Mouse (Mus musculus) heart, embryonic 16.5 days (tissue): ENCODE measurements at regions not wholly inside any gene's neighbourhood (a gene's known extent, or its start where the extent isn't known, plus 50 kb on each side); places are given as distances from the start of the nearest gene placed in this dataset.

Experiments
- ATAC-seq: fragments of 200-750 bp; cut with Nextera tagmentation; replicated peaks from 2 replicates; pipeline ENCODE4 v1.8.0; 2017; ENCODE audit warnings: moderate number of reproducible peaks; ENCODE audit not compliant: insufficient read depth, low FRiP score; ENCODE audit errors: extremely low read depth
- H3K27ac ChIP-seq: fragments of 300-500 bp; sonication (generic); 2 replicates; pipeline ENCODE4 v1.5.1; 2014; ENCODE audit warnings: mild to moderate bottlenecking, low read length, control low read depth, moderate library complexity
- H3K27me3 ChIP-seq: fragments of 300-500 bp; sonication (generic); 2 replicates; pipeline ENCODE4 v1.6.1; 2014; ENCODE audit warnings: low read length, mixed read lengths; ENCODE audit not compliant: control insufficient read depth, insufficient read depth
- H3K36me3 ChIP-seq: fragments of 300-500 bp; sonication (generic); 2 replicates; pipeline ENCODE4 v1.6.1; 2014; ENCODE audit not compliant: control insufficient read depth, insufficient read depth
- H3K4me1 ChIP-seq: fragments of 300-500 bp; sonication (generic); 2 replicates; pipeline ENCODE4 v1.6.1; 2014; ENCODE audit warnings: low read length, mixed read lengths; ENCODE audit not compliant: control insufficient read depth, insufficient read depth
- H3K4me2 ChIP-seq: fragments of 300-500 bp; sonication (generic); 2 replicates; pipeline ENCODE4 v1.6.1; 2014; ENCODE audit warnings: low read depth, mild to moderate bottlenecking, control low read depth, low read length
- H3K4me3 ChIP-seq: fragments of 300-500 bp; sonication (generic); 2 replicates; pipeline ENCODE4 v1.5.1; 2014; ENCODE audit warnings: mild to moderate bottlenecking, control low read depth, low read length
- H3K9ac ChIP-seq: fragments of 300-500 bp; sonication (generic); 2 replicates; pipeline ENCODE4 v1.6.1; 2014; ENCODE audit warnings: low read length, control low read depth
- H3K9me3 ChIP-seq: fragments of 300-500 bp; sonication (generic); replicated peaks from 2 replicates; pipeline ENCODE4 v1.6.1; 2016; ENCODE audit warnings: low read length; ENCODE audit not compliant: control insufficient read depth
- WGBS: fragments of 180-500 bp; shearing (Covaris S2); extraction: QIAGEN DNeasy Blood & Tissue Kit; methylation state at CpG from one replicate; pipeline ENCODE4 v1.1.7; 2014; 5-methylcytosine and 5-hydroxymethylcytosine counted together

DNA sequence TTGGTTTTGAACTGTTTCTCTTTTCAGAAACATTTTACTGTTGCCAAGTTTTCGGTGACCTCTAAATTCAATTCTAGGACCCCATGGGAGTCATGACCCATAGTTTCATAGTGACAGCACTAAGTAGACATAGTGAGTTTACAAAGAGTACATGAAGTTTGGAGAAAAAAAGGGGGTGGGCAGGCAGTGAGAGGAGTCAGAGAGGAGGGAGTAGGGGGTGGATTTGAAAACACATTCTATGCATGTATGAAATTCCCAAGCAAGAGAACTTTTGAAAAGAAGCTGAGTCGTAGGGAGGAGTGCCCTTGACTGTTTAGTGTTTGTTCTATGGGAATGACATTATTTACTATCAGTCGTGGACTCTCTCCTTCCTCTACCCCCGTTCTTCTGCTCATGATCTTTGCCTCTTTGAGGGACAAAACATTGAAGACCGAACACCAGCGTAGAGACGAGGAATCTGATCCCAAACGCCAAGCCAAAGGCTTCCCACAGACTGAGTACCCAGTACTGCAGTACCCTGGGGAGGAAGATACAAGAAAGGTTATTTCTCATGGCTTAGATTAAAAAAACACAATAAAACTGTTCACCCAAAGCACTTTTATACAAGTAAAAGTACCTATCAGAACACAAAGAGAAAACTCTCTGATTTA is 229.1 kb upstream of the Map3k1 start:
- Histone ChIP-seq H3K4me2 (no peak overlapping the region), H3K27me3 (no peaks in the 10 kb centered on the region), H3K4me1 (no peaks in the 10 kb centered on the region), H3K36me3 (no peaks in the 10 kb centered on the region), H3K4me3 (no peak overlapping the region), H3K27ac (no peak overlapping the region), H3K9ac (no peak overlapping the region), H3K9me3 (no peaks in the 10 kb centered on the region)
- 63% methylated on average over 8 of the region's 8 CpGs for WGBS
- no peak for ATAC-seq

DNA sequence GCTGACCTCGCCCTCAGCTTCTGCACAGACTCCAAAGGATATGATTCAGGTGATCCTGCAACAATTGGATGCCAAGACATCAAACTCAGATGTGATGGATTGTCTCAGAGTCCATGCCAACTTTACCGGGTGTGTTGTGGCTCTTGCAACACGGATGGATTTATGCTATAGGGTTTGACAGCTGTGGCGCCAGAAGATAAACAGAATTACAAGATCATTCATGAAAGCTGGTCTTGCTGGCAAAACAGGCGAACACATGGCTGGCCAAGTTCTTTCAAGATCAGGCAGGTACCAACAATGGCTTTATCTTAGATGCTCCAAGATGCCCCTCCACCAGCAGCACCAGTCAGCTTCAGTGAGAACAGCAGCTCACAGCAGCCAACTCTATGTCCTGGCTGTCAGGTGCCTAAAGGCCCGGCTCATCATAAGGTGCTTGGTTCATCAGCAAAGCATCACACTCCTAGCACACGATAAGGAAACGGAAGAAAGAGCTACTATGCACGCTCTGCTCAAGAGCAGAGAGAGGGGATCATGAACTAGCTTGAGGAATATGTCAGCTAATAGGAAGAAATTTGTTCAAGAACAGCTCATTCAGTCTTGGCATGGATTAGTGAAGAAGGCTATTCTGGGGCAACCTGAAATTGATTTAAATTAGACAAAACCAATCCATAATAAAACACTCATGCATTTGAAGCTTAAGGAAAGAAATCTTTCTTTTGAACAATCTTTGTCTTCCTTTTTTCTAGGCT is 229.9 kb upstream of the Map3k1 start:
- H3K27me3 ChIP-seq = no peaks in the 10 kb centered on the region
- no peaks in the 10 kb centered on the region for H3K36me3 ChIP-seq
- no peak overlapping the region for H3K9ac ChIP-seq
- H3K4me3 ChIP-seq = no peak overlapping the region
- ATAC-seq = no peak
- no peaks in the 10 kb centered on the region for H3K4me1 ChIP-seq
- H3K4me2 ChIP-seq = no peak overlapping the region
- H3K9me3 ChIP-seq = no peaks in the 10 kb centered on the region
- 80% methylated on average over 9 of the region's 9 CpGs for WGBS
- H3K27ac ChIP-seq = no peak overlapping the region

DNA sequence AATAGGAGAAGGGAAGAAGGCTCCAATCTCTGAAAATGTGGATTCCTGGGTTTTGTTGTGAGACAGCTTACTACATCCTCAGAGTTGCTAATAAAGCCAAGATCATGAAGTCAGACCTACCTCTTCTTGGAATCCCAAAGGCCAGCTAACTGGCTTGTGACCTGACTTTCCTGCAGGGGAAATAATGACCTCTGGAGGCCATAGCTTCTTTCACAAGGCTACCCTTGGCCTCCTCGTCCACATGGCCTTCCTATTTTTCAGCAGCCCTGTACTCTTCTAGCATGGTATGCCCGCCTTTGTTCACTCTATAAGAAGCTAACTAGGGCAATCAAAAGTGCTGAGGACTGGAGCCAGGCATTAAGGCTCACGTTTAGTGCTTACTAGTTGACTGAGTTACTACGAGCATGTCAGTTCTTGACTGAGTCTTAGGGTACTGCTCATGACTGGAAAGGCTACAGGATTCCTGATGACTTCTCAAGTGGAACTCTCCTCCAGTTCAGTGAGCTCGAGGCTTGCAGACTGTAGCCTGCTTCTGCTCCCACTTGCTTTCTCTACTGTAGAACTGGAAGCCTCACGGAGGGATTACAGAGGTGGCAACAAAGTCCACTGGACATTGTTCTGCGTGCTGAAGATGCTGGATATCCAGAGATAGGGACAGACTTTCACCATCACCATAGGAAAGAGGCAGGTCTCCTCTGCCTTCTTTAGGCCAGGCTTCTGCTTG is 230.8 kb upstream of the Map3k1 start:
- H3K27ac ChIP-seq = no peak overlapping the region
- H3K36me3 ChIP-seq = no peaks in the 10 kb centered on the region
- no peak overlapping the region for H3K4me3 ChIP-seq
- H3K9ac ChIP-seq = no peak overlapping the region
- no peak for ATAC-seq
- no peaks in the 10 kb centered on the region for H3K27me3 ChIP-seq
- no peak overlapping the region for H3K4me2 ChIP-seq
- no peaks in the 10 kb centered on the region for H3K4me1 ChIP-seq
- no peaks in the 10 kb centered on the region for H3K9me3 ChIP-seq
- WGBS = 76% methylated on average over 7 of the region's 7 CpGs

DNA sequence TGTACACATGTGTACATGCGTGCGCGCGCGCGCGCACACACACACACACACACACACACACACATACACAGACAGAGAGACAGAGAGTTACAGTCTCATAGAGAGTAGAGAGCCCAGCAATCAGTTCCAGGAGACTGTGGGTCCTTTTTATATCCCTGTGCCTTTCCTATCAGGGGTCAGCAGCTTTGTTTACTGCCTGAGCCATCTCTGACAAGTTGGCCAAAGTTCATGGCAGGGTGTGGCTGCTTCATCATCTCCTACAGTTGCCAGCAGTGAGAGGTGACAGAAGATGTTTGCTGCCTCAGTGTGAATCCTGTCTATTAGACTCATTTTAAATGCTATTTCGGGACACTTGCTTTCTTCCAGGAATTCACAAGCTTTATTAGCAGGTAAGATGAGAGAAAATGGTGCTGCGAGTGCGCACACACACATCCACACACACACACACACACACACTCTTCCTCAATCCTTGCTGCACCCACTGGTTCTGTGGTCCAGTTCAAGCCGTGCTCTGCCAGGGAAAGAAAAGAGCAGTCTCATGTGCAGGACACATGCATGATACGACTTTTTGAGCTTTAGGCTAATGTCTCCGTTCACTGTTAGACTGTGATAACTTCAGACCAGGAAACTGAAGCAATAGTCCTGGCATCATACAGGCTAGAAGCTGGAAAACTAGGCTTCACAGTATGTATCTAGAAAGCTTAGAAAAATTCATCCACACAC is 234.9 kb upstream of the Map3k1 start:
- no peak for ATAC-seq
- Histone ChIP-seq H3K4me1 (no peaks in the 10 kb centered on the region), H3K36me3 (no peaks in the 10 kb centered on the region), H3K4me3 (no peak overlapping the region), H3K9me3 (no peaks in the 10 kb centered on the region), H3K27me3 (no peaks in the 10 kb centered on the region), H3K27ac (no peak overlapping the region), H3K9ac (no peak overlapping the region), H3K4me2 (no peak overlapping the region)
- 89% methylated on average over 13 of the region's 13 CpGs for WGBS

DNA sequence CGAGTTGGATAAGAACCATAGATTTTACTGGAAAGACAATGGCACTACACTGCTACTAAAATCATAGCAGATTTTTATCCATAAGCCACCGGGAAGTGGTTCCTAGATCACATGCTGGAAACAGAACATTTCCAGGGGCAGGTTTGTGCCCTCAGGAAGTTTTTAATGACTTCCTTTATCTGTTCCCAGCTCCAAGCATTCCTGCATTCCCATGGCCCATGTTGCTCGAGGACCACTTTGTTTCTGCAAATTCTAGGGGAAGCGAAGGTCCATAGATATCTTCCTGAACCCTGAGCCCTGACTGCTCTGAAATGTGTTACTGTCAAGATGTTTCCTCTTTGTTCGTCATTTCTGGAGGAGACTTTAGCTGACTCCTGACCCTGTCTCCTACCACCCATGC is 235.6 kb upstream of the Map3k1 start:
- H3K9ac ChIP-seq = no peak overlapping the region
- ATAC-seq = no peak
- 52% methylated on average over 5 of the region's 5 CpGs for WGBS
- H3K27ac ChIP-seq = no peak overlapping the region
- H3K27me3 ChIP-seq = no peaks in the 10 kb centered on the region
- no peaks in the 10 kb centered on the region for H3K9me3 ChIP-seq
- no peaks in the 10 kb centered on the region for H3K4me1 ChIP-seq
- no peak overlapping the region for H3K4me2 ChIP-seq
- H3K36me3 ChIP-seq = no peaks in the 10 kb centered on the region
- no peak overlapping the region for H3K4me3 ChIP-seq

DNA sequence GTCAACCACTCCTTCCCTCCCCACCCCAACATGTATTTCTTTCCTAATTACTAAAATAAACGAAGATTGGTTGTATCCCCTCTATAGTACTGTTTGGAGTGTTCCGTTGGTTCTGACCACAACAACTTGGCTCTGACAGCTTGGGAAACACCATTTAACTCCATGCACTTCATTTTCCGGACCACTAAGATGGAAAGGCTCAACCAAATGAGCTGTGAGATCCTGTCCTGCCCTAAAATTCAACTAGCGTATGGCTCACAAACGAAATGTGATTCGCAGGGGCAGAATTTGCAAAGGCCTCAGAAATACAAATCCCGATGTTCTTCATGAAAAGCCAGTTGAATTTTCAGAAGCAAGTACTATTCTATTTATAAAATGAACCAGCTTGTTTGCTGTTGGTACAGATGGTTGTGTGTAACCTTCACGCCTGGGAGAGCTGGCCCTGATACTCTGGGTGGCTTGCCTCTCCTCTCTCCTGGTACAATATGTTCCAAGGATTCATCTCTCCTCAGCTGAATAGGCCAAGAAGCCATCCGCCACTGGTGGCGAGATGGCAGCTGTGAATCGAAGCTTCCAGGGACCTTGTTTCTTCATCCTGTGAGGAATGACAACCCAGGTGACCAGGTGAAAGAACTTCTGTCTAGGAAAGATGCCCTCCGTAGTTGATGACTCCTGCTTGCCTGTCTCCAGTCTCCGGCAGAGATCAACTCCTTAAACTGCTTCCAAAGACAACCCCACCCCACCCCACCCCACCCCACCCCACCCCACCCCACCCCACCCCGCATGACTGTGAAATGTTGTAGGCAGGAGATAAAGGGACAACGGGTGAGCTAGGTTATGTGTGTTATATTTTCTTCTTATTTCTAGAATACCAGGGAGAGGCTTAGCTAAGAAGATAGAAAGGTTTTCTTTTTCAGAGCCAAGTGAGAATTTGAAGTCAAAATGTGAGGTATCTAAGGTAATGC is 237.7 kb upstream of the Map3k1 start:
- H3K4me3 ChIP-seq = no peak overlapping the region
- H3K9ac ChIP-seq = no peak overlapping the region
- no peak overlapping the region for H3K27ac ChIP-seq
- H3K4me1 ChIP-seq = no peaks in the 10 kb centered on the region
- no peak for ATAC-seq
- 81% methylated on average over 15 of the region's 15 CpGs for WGBS
- H3K9me3 ChIP-seq = no peaks in the 10 kb centered on the region
- H3K27me3 ChIP-seq = no peaks in the 10 kb centered on the region
- H3K36me3 ChIP-seq = no peaks in the 10 kb centered on the region
- H3K4me2 ChIP-seq = no peak overlapping the region

DNA sequence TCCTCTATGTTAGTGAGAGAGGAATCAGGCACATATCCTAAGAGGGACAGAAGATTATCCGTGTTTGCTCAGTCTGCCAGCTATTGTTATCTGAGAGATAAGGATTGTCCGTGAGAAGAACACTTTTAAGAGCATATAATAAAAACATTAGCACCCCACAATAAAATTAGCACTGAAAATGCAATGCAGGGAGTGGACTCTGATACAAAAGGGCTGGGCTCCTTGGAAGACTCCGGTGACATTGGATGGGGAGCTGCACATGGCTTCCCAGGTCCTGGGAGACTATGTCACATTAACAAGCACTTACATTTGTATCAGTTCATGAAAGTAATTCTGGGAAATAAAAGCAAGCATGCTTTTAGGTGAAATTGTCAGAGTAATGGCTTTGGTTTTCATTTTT is 238.6 kb upstream of the Map3k1 start:
- Histone ChIP-seq H3K4me1 (no peaks in the 10 kb centered on the region), H3K4me3 (no peak overlapping the region), H3K27ac (no peak overlapping the region), H3K9ac (no peak overlapping the region), H3K9me3 (no peaks in the 10 kb centered on the region), H3K4me2 (no peak overlapping the region), H3K27me3 (no peaks in the 10 kb centered on the region), H3K36me3 (no peaks in the 10 kb centered on the region)
- ATAC-seq = no peak
- 29% methylated on average over 3 of the region's 3 CpGs for WGBS

DNA sequence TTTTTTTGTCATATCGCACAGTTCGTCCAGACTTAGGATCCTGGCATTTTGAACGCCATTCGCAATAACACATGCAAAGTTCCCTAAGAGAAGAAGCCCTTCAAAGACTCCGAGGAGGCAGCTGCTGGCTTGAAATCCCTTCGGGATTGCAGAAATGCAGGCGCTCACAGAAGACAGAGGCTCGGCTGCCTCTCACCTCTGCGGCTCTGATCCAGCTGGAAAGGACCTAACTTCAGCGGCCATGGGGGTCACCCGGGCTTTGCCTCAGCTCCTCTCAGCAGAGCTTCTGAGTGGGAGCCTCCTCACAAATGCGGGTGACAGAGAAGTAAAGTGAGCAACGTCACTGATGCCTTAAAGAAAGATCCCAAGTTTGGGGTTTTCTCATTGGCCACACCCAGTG is 239.1 kb upstream of the Map3k1 start:
- Histone ChIP-seq H3K9me3 (no peaks in the 10 kb centered on the region), H3K27ac (no peak overlapping the region), H3K4me3 (no peak overlapping the region), H3K4me2 (no peak overlapping the region), H3K27me3 (no peaks in the 10 kb centered on the region), H3K4me1 (no peaks in the 10 kb centered on the region), H3K9ac (no peak overlapping the region), H3K36me3 (no peaks in the 10 kb centered on the region)
- ATAC-seq = no peak
- WGBS = 61% methylated on average over 13 of the region's 13 CpGs
